Mouse (Mus musculus) limb, embryonic 15.5 days (tissue): Measurements from ENCODE around the gene Simc1. TPM values are rescaled to one million over a fixed set of nuclear protein-coding genes. Genes with fewer than 3 reads are reported as not detected.

Source experiments
- ATAC-seq: fragments of 200-750 bp; cut with Nextera tagmentation; 2 replicates; pipeline ENCODE4 v1.8.0; 2017; ENCODE audit warnings: low read depth, moderate TSS enrichment; ENCODE audit not compliant: insufficient number of reproducible peaks, low FRiP score, low TSS enrichment
- H3K27ac ChIP-seq: fragments of 300-500 bp; sonication (generic); 2 replicates; pipeline ENCODE4 v1.5.1; 2015; ENCODE audit warnings: moderate library complexity, mild to moderate bottlenecking, inconsistent platforms
- H3K27me3 ChIP-seq: fragments of 300-500 bp; sonication (generic); 2 replicates; pipeline ENCODE4 v1.6.1; 2015; ENCODE audit warnings: inconsistent platforms
- H3K36me3 ChIP-seq: fragments of 300-500 bp; sonication (generic); 2 replicates; pipeline ENCODE4 v1.6.1; 2015; ENCODE audit warnings: inconsistent platforms
- H3K4me1 ChIP-seq: fragments of 300-500 bp; sonication (generic); 2 replicates; pipeline ENCODE4 v1.6.1; 2015; ENCODE audit warnings: inconsistent platforms
- H3K4me2 ChIP-seq: fragments of 300-500 bp; sonication (generic); 2 replicates; pipeline ENCODE4 v1.6.1; 2015; ENCODE audit warnings: mild to moderate bottlenecking, inconsistent platforms
- H3K4me3 ChIP-seq: fragments of 300-500 bp; sonication (generic); 2 replicates; pipeline ENCODE4 v1.5.1; 2015; ENCODE audit warnings: mild to moderate bottlenecking, inconsistent platforms
- H3K9ac ChIP-seq: fragments of 300-500 bp; sonication (generic); 2 replicates; pipeline ENCODE4 v1.6.1; 2015; ENCODE audit warnings: inconsistent platforms
- H3K9me3 ChIP-seq: fragments of 300-500 bp; sonication (generic); 2 replicates; pipeline ENCODE4 v1.6.1; 2016; ENCODE audit warnings: inconsistent platforms
- WGBS: fragments of 180-500 bp; shearing (Covaris S2); methylation state at CpG from one replicate; pipeline ENCODE4 v1.1.7; 2015; 5-methylcytosine and 5-hydroxymethylcytosine counted together
- polyA plus RNA-seq: library from polyadenylated mRNA; unstranded; fragments of >200 nt; fragmentation: Nextera tagmentation; extraction: Ambion mirVana; gene quantifications from 2 replicates; pipeline ENCODE4 v1.2.1, GENCODE M21; 2015

Gene Simc1
- 10.2 and 12.5 TPM in 2 replicates for polyA plus RNA-seq

DNA sequence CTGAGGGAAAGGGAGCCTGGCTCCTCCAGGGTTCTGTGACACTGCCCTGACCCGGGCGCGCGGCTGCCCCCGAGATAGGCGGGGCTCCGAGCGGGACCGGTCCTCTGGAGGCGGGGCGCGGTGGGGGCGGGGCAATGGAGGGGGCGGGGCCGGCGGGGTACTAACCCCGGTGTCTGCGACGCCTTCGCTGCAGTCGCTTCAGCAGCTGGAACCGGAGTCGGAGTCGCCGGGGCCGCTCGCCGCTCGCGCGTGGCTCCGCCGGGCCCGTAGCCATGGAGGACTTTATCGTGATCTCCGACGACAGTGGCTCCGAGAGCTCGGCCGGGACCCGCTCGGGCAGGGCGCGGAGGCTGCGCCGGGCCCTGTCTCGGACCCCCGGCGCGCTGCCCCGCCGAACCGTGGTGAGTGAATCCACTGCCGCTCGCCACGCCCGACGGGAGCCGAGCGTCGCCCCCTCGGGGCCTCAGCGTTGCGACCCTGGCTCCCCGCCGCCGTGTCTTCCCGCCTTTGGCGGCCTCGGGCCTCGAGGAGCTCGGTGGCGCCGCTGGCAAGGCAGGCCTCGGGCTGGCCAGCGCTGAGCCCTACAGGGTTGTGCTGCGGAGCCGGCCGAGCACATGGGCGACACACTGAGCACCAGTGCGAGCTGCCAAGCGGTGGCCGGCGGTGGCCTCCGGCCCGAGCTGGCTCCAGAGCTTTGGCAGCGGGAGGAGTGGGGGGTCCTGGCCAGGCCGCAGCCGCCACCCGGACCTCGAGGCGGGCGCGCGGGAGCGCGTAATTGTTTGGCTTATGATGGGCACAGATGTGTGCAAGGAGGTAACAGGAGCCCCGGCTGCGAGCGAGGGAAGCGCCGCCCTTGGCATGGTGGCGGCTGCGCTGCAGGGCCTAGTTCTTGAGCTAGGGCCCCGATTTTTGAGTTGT lies at the start of gene Simc1:
Gene Simc1, plus strand, starts transcription at position 176 of the 918 bp plus-strand sequence.
- Histone ChIP-seq H3K4me3 (peak within 1 kb of the TSS; percentile 79), H3K9me3 (no peaks in the 10 kb centered on the region), H3K4me2 (peak within 1 kb of the TSS; percentile 91), H3K9ac (peak within 1 kb of the TSS; percentile 78), H3K27me3 (no peaks in the 10 kb centered on the region), H3K4me1 (peaks cover 14% of the 10 kb centered on the region), H3K27ac (peak within 1 kb of the TSS; percentile 82), H3K36me3 (no peaks in the 10 kb centered on the region)
- WGBS: under 1% methylated on average over 105 of the region's 105 CpGs
- peak; percentile 90 for ATAC-seq

DNA sequence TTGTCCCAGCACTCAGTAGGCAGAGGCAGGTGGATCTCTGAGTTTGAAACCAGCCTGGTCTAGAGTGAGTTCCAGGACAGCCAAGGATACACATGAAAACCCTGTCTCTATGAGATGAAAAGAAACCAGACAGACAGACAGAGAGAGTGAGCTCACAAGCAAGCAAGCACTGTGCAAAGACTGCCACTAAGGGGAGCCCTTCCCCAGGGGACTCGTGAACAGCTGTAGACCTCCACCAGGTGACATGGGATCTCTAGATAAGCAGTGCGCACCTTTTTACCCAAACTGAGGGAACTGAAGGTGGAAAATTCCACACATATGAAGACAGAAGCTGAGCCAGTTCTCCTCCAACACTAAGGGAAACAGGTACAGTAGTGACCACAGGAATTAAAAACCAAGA lies 46.5 kb upstream of the Simc1 start:
- Histone ChIP-seq H3K27ac (no peak overlapping the region), H3K9ac (no peak overlapping the region), H3K27me3 (no peaks in the 10 kb centered on the region), H3K4me2 (no peak overlapping the region), H3K9me3 (no peaks in the 10 kb centered on the region), H3K4me3 (no peak overlapping the region), H3K36me3 (peaks cover 67% of the 10 kb centered on the region), H3K4me1 (no peaks in the 10 kb centered on the region)
- ATAC-seq: no peak
- WGBS: 80% methylated on average over 2 of the region's 2 CpGs

DNA sequence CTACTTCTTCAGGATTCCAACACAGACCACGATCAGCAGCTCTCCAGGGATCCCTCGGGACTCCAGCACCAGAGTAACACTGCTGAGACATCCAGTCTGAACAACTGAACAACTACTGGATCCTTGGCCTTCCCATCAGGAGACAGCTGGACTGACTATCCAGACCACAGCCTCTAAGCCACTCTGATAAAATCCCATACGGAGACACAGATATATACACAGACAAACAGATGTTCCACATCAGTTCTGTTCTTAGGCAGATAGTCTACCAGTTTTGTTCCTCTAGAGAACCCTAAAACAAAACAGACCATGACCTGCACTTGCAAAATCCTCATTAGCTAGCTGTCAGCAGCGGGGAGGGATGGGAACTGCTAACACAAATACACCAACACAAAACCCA lies 44.3 kb upstream of the Simc1 start:
- peaks cover 89% of the 10 kb centered on the region for H3K36me3 ChIP-seq
- no peak overlapping the region for H3K4me3 ChIP-seq
- no peaks in the 10 kb centered on the region for H3K4me1 ChIP-seq
- no peak overlapping the region for H3K27ac ChIP-seq
- H3K4me2 ChIP-seq: no peak overlapping the region
- no peaks in the 10 kb centered on the region for H3K27me3 ChIP-seq
- WGBS: 75% methylated on average over 4 of the region's 4 CpGs
- ATAC-seq: no peak
- no peak overlapping the region for H3K9ac ChIP-seq
- no peaks in the 10 kb centered on the region for H3K9me3 ChIP-seq

DNA sequence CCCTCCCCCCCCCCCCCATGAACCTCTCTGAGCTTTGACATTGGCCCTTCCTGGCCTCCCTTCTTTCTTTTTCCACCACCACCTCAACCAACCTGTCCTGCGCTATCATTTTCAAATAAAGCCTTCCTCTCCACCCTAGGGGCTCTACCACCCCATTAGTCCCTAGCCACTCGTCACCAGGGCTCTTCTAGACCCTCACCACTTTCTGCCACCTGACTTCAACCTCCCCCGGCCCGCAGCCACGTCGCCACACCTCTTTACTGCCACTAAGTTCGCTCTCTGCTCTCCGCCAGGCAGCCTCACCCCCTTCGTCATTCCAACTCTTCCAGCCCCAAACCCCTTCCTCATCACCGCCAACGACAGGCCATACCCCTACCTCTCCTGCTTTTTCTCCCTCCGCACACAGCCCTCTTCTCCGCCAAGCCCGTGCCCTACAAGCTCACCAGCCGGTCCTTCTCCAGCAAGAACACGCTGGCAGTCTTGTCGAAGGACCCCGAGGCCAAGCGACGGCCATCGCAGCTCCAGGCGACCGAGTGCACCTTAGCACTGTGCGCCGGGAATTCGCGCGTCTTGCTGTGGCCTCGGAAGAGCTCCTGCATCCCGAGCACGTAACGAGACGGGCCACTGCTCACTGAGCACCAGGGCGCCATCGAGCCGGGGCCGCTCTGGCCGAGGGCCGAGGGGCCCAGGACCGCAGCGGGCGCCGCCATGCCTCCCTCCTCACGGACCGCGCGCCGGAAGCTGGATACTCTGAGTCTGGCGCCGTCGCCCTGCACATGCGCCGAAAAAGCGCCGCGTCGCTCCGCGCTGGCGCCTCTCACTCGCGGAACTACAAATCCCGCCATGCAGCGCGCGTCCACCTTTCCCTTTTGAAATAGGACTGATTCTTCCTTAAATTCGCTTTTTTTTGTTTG lies 35.2 kb upstream of the Simc1 start, which contains the start of gene Thoc3:
Gene Thoc3, minus strand, starts transcription at position 752 of the 914 bp plus-strand sequence.
- Histone ChIP-seq H3K9me3 (no peaks in the 10 kb centered on the region), H3K4me2 (peak within 1 kb of the TSS; percentile 84)
- under 1% methylated on average over 67 of the region's 67 CpGs for WGBS

DNA sequence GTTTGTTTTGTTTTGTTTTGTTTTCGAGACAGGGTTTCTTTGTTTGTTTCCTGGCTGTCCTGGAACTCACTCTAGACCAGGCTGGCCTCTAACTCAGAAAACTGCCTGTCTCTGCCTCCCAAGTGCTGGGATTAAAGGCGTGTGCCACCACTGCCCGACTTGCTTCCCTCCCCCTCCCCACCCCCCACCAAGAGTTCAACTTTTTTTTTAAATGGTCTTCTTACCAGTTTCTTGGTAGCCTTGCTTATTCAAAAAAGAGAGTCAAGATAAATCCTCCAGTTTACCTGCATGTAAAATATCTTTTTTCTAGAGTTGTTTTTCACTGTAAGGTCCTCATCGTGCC lies 34.6 kb upstream of the Simc1 start:
- H3K9ac ChIP-seq: peak overlapping the region; percentile 91; the same call in 1 of the 2 replicates
- ATAC-seq: no peak

More for the DNA sequence above, 35.2 kb upstream of the Simc1 start, which contains the start of gene Thoc3:
- H3K36me3 ChIP-seq: peaks cover 39% of the 10 kb centered on the region
- H3K4me3 ChIP-seq: peak within 1 kb of the TSS; percentile 93
- H3K9ac ChIP-seq: peak within 1 kb of the TSS; percentile 91
- no peaks in the 10 kb centered on the region for H3K27me3 ChIP-seq
- ATAC-seq: peak; percentile 88
- 0 out of 2 replicates have a peak within 1 kb of the TSS, but pooled peaks have one; percentile 38 for H3K27ac ChIP-seq
- H3K4me1 ChIP-seq: peaks cover 13% of the 10 kb centered on the region

DNA sequence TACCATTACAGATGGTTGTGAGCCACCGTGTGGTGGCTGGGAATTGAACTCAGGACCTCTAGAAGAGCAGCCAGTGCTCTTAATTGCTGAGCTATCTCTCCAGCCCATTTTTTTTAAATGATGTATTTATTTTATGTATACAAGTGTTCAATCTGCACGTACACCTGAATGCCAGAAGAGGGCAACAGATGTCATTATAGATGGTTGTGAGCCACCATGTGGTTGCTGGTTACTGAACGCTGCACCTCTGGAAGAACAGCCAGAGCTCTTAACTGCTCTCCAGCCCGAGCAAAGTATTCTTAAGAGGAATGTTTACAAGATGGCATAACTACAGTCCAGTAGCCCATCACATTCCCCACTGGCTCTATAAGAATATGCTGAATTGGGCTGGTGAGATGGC lies 31.6 kb upstream of the Simc1 start:
- 84% methylated on average over 4 of the region's 4 CpGs for WGBS
- Histone ChIP-seq H3K27ac (no peak overlapping the region), H3K4me2 (no peak overlapping the region), H3K4me3 (no peak overlapping the region), H3K4me1 (peaks cover 12% of the 10 kb centered on the region), H3K9ac (no peak overlapping the region), H3K27me3 (no peaks in the 10 kb centered on the region), H3K36me3 (peaks cover 4% of the 10 kb centered on the region), H3K9me3 (no peaks in the 10 kb centered on the region)
- ATAC-seq: no peak

More for the DNA sequence above, 34.6 kb upstream of the Simc1 start:
- H3K27me3 ChIP-seq: no peaks in the 10 kb centered on the region
- H3K27ac ChIP-seq: no peak overlapping the region
- H3K4me3 ChIP-seq: peak overlapping the region; percentile 93
- H3K4me1 ChIP-seq: peaks cover 13% of the 10 kb centered on the region
- H3K9me3 ChIP-seq: no peaks in the 10 kb centered on the region
- 20% methylated on average over 4 of the region's 4 CpGs for WGBS
- H3K36me3 ChIP-seq: peaks cover 33% of the 10 kb centered on the region
- H3K4me2 ChIP-seq: peak overlapping the region; percentile 84

DNA sequence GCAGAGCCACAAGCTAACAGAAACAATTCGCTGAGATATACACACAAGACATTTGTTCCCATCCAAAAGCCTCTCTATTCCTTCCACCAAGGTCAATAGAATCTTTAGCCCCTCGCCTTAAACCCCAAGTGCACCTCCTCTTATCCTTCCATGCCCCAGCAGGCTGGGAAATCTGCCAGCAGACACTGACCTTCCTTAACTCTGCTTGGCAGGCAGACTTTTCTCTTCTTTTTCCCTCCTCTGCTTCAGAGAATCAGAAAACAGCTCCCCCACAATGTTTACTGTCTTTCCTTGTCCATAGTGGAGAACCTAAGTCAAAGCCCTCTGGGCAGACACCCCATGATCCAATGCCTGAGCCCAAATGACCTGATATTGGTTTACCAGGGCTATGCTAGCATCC lies 28.6 kb upstream of the Simc1 start:
- no peak overlapping the region for H3K27ac ChIP-seq
- ATAC-seq: no peak
- no peaks in the 10 kb centered on the region for H3K9me3 ChIP-seq
- no peak overlapping the region for H3K9ac ChIP-seq
- H3K36me3 ChIP-seq: no peaks in the 10 kb centered on the region
- H3K4me3 ChIP-seq: no peak overlapping the region
- 0 out of 2 replicates have a peak, but pooled peaks cover 2% of the 10 kb centered on the region for H3K4me1 ChIP-seq
- WGBS: 71% methylated on average over 2 of the region's 2 CpGs
- H3K4me2 ChIP-seq: no peak overlapping the region
- no peaks in the 10 kb centered on the region for H3K27me3 ChIP-seq

DNA sequence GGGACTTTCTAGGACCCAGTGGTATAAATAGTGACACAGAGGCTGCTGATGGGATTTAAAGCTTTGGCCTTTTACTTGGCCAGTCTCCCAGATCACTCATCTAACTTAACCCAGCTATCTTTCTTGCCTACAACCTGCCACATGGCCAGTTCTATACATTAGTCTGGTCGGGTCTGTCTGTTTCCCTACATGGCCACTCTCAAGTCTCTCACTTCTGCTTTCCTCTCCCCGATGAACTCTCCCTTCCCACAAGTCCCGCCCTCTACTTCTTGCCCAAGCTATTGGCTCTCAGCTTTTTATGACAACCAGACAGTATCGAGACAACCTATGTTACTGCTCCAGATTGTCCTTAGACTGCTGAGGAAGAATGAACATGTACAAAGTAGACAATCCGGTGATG lies 27.9 kb upstream of the Simc1 start:
- Histone ChIP-seq H3K27me3 (no peaks in the 10 kb centered on the region), H3K4me2 (no peak overlapping the region), H3K9ac (no peak overlapping the region), H3K27ac (no peak overlapping the region), H3K4me3 (no peak overlapping the region), H3K9me3 (no peaks in the 10 kb centered on the region), H3K36me3 (no peaks in the 10 kb centered on the region), H3K4me1 (0 out of 2 replicates have a peak, but pooled peaks cover 2% of the 10 kb centered on the region)
- ATAC-seq: no peak
- 74% methylated on average over 5 of the region's 5 CpGs for WGBS

DNA sequence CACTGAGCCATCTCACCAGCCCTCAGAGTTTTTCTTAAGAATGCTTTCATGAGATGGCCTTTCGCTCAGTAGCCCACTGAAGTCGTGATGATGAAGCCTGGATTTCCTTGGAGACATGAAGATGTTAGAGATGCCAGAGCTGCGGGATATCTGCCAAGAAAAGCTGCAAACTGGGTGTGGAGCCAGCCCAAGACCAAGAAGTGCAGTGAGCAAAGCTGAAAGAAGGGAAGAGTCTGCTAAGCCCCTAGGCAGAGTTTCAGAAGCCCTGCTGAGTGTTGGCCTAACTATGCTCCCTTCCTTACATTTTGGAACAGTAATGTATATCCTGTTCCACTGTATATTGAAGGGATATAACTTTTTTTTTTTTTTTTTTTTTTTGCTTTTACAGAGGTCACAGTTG lies 24.3 kb upstream of the Simc1 start:
- H3K27me3 ChIP-seq: no peaks in the 10 kb centered on the region
- no peak overlapping the region for H3K9ac ChIP-seq
- H3K4me3 ChIP-seq: no peak overlapping the region
- H3K4me1 ChIP-seq: 0 out of 2 replicates have a peak, but pooled peaks cover 2% of the 10 kb centered on the region
- WGBS: 64% methylated on average over 3 of the region's 3 CpGs
- H3K36me3 ChIP-seq: no peaks in the 10 kb centered on the region
- H3K9me3 ChIP-seq: no peaks in the 10 kb centered on the region
- no peak for ATAC-seq
- H3K27ac ChIP-seq: no peak overlapping the region
- H3K4me2 ChIP-seq: no peak overlapping the region

DNA sequence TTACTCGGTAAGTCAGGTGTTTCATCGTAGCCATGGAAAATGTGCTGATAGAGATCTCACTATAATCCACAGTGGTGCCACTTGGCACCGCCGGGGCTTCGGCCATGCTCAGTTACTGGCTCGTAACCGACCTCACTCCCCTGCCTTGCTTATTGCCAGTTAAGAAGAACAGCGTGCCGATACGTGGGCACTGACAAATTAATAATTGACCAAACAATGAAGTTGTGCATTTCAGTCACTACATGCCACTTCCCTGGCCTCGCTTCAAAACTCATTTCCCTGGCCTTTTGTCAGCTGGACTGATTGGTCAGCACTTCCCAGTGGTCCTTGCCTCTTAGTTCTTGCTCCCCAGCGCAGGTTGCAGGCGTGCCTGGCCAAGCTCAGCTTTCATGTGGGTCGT lies 22.1 kb upstream of the Simc1 start:
- WGBS: 85% methylated on average over 14 of the region's 14 CpGs
- ATAC-seq: no peak
- no peak overlapping the region for H3K4me3 ChIP-seq
- H3K9ac ChIP-seq: no peak overlapping the region
- no peaks in the 10 kb centered on the region for H3K27me3 ChIP-seq
- no peaks in the 10 kb centered on the region for H3K36me3 ChIP-seq
- no peak overlapping the region for H3K4me2 ChIP-seq
- no peaks in the 10 kb centered on the region for H3K9me3 ChIP-seq
- H3K27ac ChIP-seq: no peak overlapping the region
- H3K4me1 ChIP-seq: 0 out of 2 replicates have a peak, but pooled peaks cover 2% of the 10 kb centered on the region

DNA sequence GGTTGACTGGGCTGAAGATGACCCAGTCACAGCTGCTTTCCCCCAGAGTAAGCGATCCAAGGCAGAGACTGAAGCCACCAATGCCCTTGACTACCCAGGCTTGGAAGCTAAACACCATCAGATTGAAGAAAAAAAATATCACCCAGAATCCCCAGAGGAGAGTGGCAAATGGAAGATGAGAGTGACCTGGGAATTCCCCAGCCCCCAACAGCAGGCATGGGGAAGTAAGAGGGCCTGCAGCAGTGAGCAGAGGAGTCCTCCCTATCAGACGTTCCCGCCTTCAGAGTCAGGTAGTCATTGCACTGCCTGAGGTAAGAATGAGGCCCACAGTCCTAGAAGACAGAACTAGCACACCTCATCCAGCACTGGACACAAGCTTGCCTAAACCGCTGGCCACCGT lies 13.2 kb upstream of the Simc1 start:
- Histone ChIP-seq H3K27me3 (no peaks in the 10 kb centered on the region), H3K9me3 (no peaks in the 10 kb centered on the region), H3K36me3 (no peaks in the 10 kb centered on the region), H3K4me2 (no peak overlapping the region), H3K4me3 (no peak overlapping the region), H3K4me1 (no peaks in the 10 kb centered on the region), H3K9ac (no peak overlapping the region), H3K27ac (no peak overlapping the region)
- WGBS: 75% methylated on average over 5 of the region's 5 CpGs
- ATAC-seq: no peak
